Mouse (Mus musculus): Measurements from ENCODE around the gene Lgals2. TPM values are rescaled to one million over a fixed set of nuclear protein-coding genes. Genes with fewer than 3 reads are reported as not detected.

Gene Lgals2
- polyA plus RNA-seq, 1 experiment from 2014 or later: 0.53 TPM

DNA sequence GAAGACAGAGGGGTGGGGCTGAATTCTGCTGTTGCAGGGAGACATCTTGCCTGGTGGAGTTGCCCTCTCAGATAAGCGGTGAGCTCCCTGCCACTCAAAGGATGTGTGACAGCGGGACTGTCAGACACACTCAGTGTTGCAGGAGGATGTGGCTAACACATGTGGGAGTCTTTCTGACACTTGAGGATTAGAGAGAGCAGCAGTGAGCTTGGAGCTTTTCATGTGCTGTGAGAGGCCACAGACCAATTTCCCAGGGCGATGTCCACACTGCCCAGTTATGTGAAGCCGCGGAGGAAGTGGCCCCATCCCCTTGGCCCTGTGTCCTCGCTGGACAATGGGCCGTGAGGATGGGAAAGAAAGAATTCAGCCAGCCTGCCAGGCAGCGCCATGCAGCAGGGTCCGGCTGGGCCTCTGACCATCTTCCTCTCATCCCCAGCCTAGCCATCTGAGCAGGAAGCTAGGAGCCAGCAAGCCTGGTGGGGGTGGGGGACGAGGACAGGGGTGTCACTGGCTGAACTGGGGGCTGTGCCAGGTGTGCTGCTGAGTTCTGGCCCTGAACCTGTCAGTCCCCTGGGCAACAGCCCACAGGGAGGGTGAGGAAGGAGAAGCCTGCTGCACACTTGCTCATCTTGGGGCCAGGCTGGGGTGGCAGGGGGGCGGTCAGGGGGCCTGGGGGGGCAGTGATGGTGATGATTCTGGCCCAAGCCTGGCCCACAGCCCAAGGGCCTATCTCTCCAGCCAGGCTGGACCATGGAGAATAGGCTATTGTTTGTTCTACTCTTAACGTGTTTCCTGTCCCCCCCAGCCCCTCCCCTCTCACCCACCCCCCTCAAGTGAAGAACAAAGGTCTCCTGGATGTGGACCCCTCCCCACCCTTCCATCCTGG, 19.9 kb downstream of the Lgals2 start:
- no peaks in the 10 kb centered on the region; the same call in 1 of the 2 replicates for H3K27me3 ChIP-seq (ENCODE audit: control insufficient read depth, insufficient read depth, low read length)
- H3K9ac ChIP-seq (ENCODE audit: low read depth, low read length): peak overlapping the region; percentile 20; the same call in 1 of the 2 replicates
- WGBS: 10% methylated on average over 12 of the region's 12 CpGs
- H3K4me1 ChIP-seq (ENCODE audit: control insufficient read depth, insufficient read depth, low read length): peaks cover 68% of the 10 kb centered on the region
- H3K4me3 ChIP-seq (ENCODE audit: low read length): no peak overlapping the region
- H3K9me3 ChIP-seq (ENCODE audit: control insufficient read depth, low read length): no peaks in the 10 kb centered on the region
- 0 out of 2 replicates have a peak, but pooled peaks have one; percentile 2 for ATAC-seq (ENCODE audit: low FRiP score, low TSS enrichment)
- peak overlapping the region; percentile 87 for H3K27ac ChIP-seq (ENCODE audit: low read depth, low read length)
- no peaks in the 10 kb centered on the region for H3K36me3 ChIP-seq (ENCODE audit: control insufficient read depth, insufficient read depth, low read length)
- H3K4me2 ChIP-seq (replicated peaks; ENCODE audit: low read depth, low read length): no peak overlapping the region

DNA sequence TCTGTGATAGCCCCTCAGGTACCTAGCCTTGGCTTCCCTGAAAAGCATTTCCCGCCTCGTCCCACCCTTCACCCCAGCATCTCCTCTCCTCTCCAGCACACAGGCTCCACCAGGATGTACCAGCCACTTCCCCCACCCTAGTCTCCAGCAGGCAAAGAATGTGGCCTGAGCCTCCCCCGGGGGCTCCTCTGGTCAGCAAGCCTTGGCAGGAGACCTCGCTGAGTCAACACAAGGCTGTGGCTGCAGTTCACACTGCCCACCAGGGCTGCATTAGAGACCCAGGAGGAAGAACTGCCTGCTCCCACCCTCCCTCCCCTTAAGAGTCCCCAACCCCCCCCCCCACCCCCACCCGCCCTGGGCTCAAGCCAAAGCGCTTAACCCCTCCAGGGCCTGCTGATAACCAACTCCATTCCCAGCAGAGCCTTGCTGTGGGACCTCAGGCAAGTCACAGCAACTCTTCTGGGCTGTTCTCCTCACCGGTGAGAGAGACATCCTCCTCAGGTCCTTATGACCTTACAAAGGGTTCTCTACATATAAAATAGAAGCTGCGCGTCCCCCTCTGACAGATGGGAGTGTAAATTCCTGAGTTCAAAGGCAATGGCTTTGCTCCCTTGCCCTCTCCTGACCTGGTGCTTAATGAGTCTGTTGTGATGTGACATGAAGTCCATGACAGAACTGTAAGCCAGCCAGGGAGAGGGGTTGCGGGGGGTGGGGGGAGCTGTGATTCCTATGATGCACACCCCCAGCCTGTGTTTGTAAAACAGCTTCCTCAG, 20.9 kb downstream of the Lgals2 start:
- no peak overlapping the region for H3K4me3 ChIP-seq (ENCODE audit: low read length)
- no peaks in the 10 kb centered on the region for H3K36me3 ChIP-seq (ENCODE audit: control insufficient read depth, insufficient read depth, low read length)
- peak overlapping the region; percentile 87 for H3K27ac ChIP-seq (ENCODE audit: low read depth, low read length)
- H3K9ac ChIP-seq (ENCODE audit: low read depth, low read length): no peak overlapping the region
- 18% methylated on average over 10 of the region's 10 CpGs for WGBS
- peaks cover 61% of the 10 kb centered on the region for H3K4me1 ChIP-seq (ENCODE audit: control insufficient read depth, insufficient read depth, low read length)
- peak; percentile 16; the same call in 1 of the 2 replicates for ATAC-seq (ENCODE audit: low FRiP score, low TSS enrichment)
- H3K4me2 ChIP-seq (replicated peaks; ENCODE audit: low read depth, low read length): peak overlapping the region; percentile 10; the same call in 1 of the 2 replicates
- H3K9me3 ChIP-seq (ENCODE audit: control insufficient read depth, low read length): no peaks in the 10 kb centered on the region
- no peaks in the 10 kb centered on the region for H3K27me3 ChIP-seq (ENCODE audit: control insufficient read depth, insufficient read depth, low read length)

DNA sequence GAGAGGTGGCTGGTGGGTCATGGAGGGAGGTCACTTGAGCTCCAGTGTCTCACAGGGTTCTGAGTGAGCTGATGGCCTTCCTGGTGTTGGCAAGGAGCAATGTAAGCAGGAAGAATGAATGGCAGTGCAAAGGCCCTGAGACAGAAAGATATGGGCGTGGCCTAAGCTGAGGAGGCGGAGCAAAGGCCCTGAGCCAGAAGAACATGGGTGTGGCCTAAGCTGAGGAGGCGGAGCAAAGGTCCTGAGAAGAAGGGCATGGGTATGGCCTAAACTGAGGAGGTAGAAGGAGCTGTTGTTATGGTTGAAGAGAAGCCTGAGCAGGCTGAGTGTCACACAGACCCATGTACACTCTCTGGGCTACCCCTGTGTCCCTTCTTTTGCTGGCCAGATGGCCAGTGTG, 21.7 kb downstream of the Lgals2 start:
- peak overlapping the region; percentile 87 for H3K27ac ChIP-seq (ENCODE audit: low read depth, low read length)
- no peaks in the 10 kb centered on the region for H3K9me3 ChIP-seq (ENCODE audit: control insufficient read depth, low read length)
- H3K4me2 ChIP-seq (replicated peaks; ENCODE audit: low read depth, low read length): no peak overlapping the region
- no peak overlapping the region for H3K9ac ChIP-seq (ENCODE audit: low read depth, low read length)
- WGBS: 88% methylated on average over 3 of the region's 3 CpGs
- peaks cover 58% of the 10 kb centered on the region for H3K4me1 ChIP-seq (ENCODE audit: control insufficient read depth, insufficient read depth, low read length)
- ATAC-seq (ENCODE audit: low FRiP score, low TSS enrichment): no peak
- no peak overlapping the region for H3K4me3 ChIP-seq (ENCODE audit: low read length)
- no peaks in the 10 kb centered on the region for H3K27me3 ChIP-seq (ENCODE audit: control insufficient read depth, insufficient read depth, low read length)
- H3K36me3 ChIP-seq (ENCODE audit: control insufficient read depth, insufficient read depth, low read length): no peaks in the 10 kb centered on the region

DNA sequence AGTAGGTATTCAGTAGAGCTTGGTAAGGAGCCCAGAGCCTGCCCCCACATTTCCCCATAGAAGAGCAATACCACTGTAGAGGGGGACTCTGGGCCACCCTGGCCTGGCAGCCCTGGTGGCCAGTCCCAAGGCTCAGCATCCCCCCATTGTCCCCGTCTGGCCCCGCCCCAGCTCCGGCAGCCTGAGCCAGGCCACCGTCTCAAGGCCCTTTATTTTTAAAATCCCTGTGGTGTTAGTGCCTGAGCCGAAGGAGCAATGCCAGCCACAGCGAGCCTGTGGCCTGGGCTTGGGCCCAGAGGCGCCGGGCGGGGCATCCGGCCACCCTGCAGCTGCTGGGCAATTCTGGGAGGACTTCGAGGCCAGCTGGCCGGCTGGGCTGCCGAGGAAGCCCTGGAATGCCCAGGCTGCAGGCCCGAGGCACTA, 22.6 kb downstream of the Lgals2 start:
- ATAC-seq (ENCODE audit: low FRiP score, low TSS enrichment): peak; percentile 47
- peak overlapping the region; percentile 42; the same call in 1 of the 2 replicates for H3K9ac ChIP-seq (ENCODE audit: low read depth, low read length)
- peak overlapping the region; percentile 11; the same call in 1 of the 2 replicates for H3K4me2 ChIP-seq (replicated peaks; ENCODE audit: low read depth, low read length)
- H3K36me3 ChIP-seq (ENCODE audit: control insufficient read depth, insufficient read depth, low read length): no peaks in the 10 kb centered on the region
- no peak overlapping the region for H3K4me3 ChIP-seq (ENCODE audit: low read length)
- H3K27ac ChIP-seq (ENCODE audit: low read depth, low read length): peak overlapping the region; percentile 87
- 20% methylated on average over 14 of the region's 14 CpGs for WGBS
- H3K27me3 ChIP-seq (ENCODE audit: control insufficient read depth, insufficient read depth, low read length): no peaks in the 10 kb centered on the region
- H3K4me1 ChIP-seq (ENCODE audit: control insufficient read depth, insufficient read depth, low read length): peaks cover 58% of the 10 kb centered on the region
- H3K9me3 ChIP-seq (ENCODE audit: control insufficient read depth, low read length): no peaks in the 10 kb centered on the region

DNA sequence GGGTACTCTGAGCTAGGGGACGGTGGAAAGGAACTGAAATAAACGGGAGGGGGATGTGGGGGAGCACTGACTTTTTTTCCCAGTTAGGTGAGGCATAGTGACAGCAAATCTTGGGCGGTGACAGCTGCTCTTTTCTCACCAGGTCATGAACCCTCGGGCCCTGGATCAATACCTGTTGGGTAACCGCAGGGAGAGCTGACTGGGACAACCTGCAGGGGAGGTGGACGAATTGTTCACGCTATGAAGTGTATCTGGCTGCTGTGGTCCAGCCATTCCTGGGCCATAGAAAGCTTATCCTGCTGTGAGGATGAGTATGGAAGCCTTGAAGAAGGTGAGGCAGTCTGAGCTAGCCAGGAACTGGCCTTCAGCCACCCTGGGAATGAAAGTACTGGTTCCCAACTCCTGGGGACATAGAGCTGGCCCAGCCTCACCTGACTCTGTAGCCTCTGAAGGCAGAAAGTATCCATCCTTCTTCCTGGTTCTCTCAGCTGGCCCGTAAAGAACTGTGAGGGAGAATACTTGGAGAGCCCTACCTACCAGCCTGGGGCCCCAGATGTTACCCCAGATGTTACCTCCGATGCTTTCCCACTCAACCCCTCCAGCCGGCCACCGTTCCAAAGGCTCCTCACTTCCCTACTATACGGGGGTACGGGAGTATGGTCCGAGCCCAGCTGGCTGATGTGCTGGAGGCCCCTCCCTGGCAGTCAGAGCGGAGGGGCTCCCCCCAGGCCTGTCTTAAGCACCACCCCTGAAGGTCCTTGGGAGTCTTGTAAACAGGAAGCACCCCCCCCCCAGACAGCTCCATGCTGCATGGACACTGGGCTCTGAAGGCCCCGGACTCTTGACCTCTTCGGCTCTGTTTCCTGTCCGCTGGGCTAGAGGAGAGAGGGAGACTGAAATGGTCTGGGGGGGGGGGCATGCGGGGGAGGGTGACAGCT, 23.3 kb downstream of the Lgals2 start:
- Histone ChIP-seq H3K4me1 (ENCODE audit: control insufficient read depth, insufficient read depth, low read length) (peaks cover 59% of the 10 kb centered on the region), H3K4me3 (ENCODE audit: low read length) (no peak overlapping the region), H3K9ac (ENCODE audit: low read depth, low read length) (peak overlapping the region; percentile 7; the same call in 1 of the 2 replicates), H3K27ac (ENCODE audit: low read depth, low read length) (peak overlapping the region; percentile 87), H3K9me3 (ENCODE audit: control insufficient read depth, low read length) (no peaks in the 10 kb centered on the region), H3K36me3 (ENCODE audit: control insufficient read depth, insufficient read depth, low read length) (no peaks in the 10 kb centered on the region), H3K4me2 (replicated peaks; ENCODE audit: low read depth, low read length) (peak overlapping the region; percentile 17; the same call in 1 of the 2 replicates), H3K27me3 (ENCODE audit: control insufficient read depth, insufficient read depth, low read length) (no peaks in the 10 kb centered on the region; the same call in 1 of the 2 replicates)
- WGBS: 36% methylated on average over 18 of the region's 19 CpGs
- ATAC-seq (ENCODE audit: low FRiP score, low TSS enrichment): peak; percentile 60

DNA sequence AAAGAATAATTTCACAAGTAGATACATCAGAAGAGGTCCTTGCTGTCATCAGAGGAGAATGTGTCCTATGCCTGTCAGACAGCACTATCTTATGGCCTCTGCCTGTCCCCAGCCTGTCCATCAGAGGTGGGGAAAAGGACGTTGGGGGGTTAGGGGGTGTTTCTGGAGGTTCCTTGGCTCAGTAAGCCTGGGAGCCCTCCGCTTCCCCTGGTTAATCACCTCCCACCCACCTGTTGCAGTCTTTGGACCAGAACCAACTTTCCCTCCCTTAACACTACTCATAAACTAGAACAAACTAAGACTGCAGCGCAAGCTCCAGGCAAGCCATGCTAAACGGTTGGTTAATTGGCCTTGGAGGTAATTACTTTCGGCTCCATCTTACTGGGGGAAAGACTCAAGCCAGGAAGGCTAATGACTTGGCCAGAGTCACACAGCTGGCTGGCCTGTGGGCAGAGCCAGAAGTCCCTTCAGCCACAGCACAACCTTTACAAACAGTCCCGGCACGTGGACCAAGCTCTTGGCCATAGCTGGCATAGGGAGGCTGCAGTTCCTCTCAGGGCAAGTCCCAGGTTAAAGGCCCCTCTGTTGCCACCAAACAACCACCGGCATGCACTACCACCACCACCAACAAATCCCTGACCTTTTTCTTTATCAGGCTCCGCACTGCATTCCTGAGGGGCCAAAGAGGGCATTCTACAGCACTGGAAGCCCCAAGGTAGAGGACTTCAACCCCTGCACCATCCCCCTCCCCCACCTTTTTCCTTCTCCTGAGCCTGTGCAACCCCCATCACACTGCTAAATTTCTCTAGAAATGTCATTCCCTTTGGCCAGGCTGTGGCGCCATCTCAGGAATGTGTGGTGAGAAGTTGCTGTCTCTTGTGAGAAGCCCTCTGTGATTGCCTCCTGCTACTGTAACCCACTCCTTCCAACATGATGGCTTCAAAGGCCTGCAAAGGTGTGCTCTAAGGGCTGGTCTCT, 24.3 kb downstream of the Lgals2 start:
- H3K4me3 ChIP-seq (ENCODE audit: low read length): no peak overlapping the region
- no peak overlapping the region for H3K4me2 ChIP-seq (replicated peaks; ENCODE audit: low read depth, low read length)
- peaks cover 58% of the 10 kb centered on the region for H3K4me1 ChIP-seq (ENCODE audit: control insufficient read depth, insufficient read depth, low read length)
- ATAC-seq (ENCODE audit: low FRiP score, low TSS enrichment): no peak
- no peaks in the 10 kb centered on the region for H3K36me3 ChIP-seq (ENCODE audit: control insufficient read depth, insufficient read depth, low read length)
- 47% methylated on average over 10 of the region's 10 CpGs for WGBS
- peak overlapping the region; percentile 87; the same call in 1 of the 2 replicates for H3K27ac ChIP-seq (ENCODE audit: low read depth, low read length)
- H3K27me3 ChIP-seq (ENCODE audit: control insufficient read depth, insufficient read depth, low read length): no peaks in the 10 kb centered on the region; the same call in 1 of the 2 replicates
- H3K9me3 ChIP-seq (ENCODE audit: control insufficient read depth, low read length): no peaks in the 10 kb centered on the region
- no peak overlapping the region for H3K9ac ChIP-seq (ENCODE audit: low read depth, low read length)

DNA sequence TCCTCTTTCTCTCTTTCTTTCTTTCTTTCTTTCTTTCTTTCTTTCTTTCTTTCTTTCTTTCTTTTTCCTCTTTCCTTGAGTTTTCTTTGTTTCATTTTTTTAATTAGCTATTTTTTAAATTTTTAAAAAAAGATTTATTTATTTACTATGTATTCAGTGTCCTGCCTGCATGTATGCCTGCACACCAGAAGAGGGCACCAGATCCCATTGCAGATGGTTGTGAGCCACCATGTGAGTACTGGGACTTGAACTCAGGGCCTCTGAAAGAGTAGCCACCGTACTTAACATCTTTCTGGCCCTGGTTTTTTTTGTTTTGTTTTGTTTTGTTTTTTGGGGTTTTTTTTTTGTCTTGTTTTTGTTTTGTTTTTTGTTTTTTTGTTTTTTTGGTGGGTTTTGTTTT, 25.7 kb downstream of the Lgals2 start:
- H3K4me1 ChIP-seq (ENCODE audit: control insufficient read depth, insufficient read depth, low read length): peaks cover 44% of the 10 kb centered on the region
- WGBS: 80% methylated on average over 1 of the region's 1 CpGs
- no peak for ATAC-seq (ENCODE audit: low FRiP score, low TSS enrichment)
- no peak overlapping the region for H3K27ac ChIP-seq (ENCODE audit: low read depth, low read length)
- no peak overlapping the region for H3K9ac ChIP-seq (ENCODE audit: low read depth, low read length)
- H3K9me3 ChIP-seq (ENCODE audit: control insufficient read depth, low read length): no peaks in the 10 kb centered on the region
- no peak overlapping the region for H3K4me3 ChIP-seq (ENCODE audit: low read length)
- H3K36me3 ChIP-seq (ENCODE audit: control insufficient read depth, insufficient read depth, low read length): no peaks in the 10 kb centered on the region
- no peaks in the 10 kb centered on the region; the same call in 1 of the 2 replicates for H3K27me3 ChIP-seq (ENCODE audit: control insufficient read depth, insufficient read depth, low read length)
- H3K4me2 ChIP-seq (replicated peaks; ENCODE audit: low read depth, low read length): no peak overlapping the region

All from kidney, embryonic 14.5 days (tissue).